Mouse (Mus musculus) heart, embryonic 15.5 days (tissue): Measurements from ENCODE around the gene Crtap. TPM values are rescaled to one million over a fixed set of nuclear protein-coding genes. Genes with fewer than 3 reads are reported as not detected.
"Not testable (repeated sequence)": the region's sequence is repeated elsewhere in the genome, so short reads cannot be mapped to it uniquely, and the experiment has no call there.

Experiments
- ATAC-seq: fragments of 200-750 bp; cut with Nextera tagmentation; replicated peaks from 2 replicates; pipeline ENCODE4 v1.8.0; 2017; ENCODE audit warnings: low read depth, moderate TSS enrichment; ENCODE audit not compliant: insufficient number of reproducible peaks, insufficient read depth, low FRiP score
- H3K27ac ChIP-seq: fragments of 300-500 bp; sonication (generic); 2 replicates; pipeline ENCODE4 v1.5.1; 2015; ENCODE audit warnings: mild to moderate bottlenecking, inconsistent platforms
- H3K27me3 ChIP-seq: fragments of 300-500 bp; sonication (generic); 2 replicates; pipeline ENCODE4 v1.6.1; 2015; ENCODE audit warnings: inconsistent platforms
- H3K36me3 ChIP-seq: fragments of 300-500 bp; sonication (generic); 2 replicates; pipeline ENCODE4 v1.6.1; 2015; ENCODE audit warnings: mild to moderate bottlenecking, inconsistent platforms
- H3K4me1 ChIP-seq: fragments of 300-500 bp; sonication (generic); replicated peaks from 2 replicates; pipeline ENCODE4 v1.6.1; 2015; ENCODE audit warnings: inconsistent platforms
- H3K4me2 ChIP-seq: fragments of 300-500 bp; sonication (generic); 2 replicates; pipeline ENCODE4 v1.6.1; 2015; ENCODE audit warnings: inconsistent platforms, mild to moderate bottlenecking, moderate library complexity
- H3K4me3 ChIP-seq: fragments of 300-500 bp; sonication (generic); 2 replicates; pipeline ENCODE4 v1.5.1; 2015; ENCODE audit warnings: mild to moderate bottlenecking, inconsistent platforms
- H3K9ac ChIP-seq: fragments of 300-500 bp; sonication (generic); 2 replicates; pipeline ENCODE4 v1.6.1; 2015; ENCODE audit warnings: mild to moderate bottlenecking, inconsistent platforms
- H3K9me3 ChIP-seq: fragments of 300-500 bp; sonication (generic); replicated peaks from 2 replicates; pipeline ENCODE4 v1.6.1; 2016; ENCODE audit warnings: inconsistent platforms
- WGBS: fragments of 180-500 bp; shearing (Covaris S2); methylation state at CpG from one replicate; pipeline ENCODE4 v1.1.7; 2015; ENCODE audit warnings: mixed read lengths; 5-methylcytosine and 5-hydroxymethylcytosine counted together
- polyA plus RNA-seq: library from polyadenylated mRNA; unstranded; fragments of >200 nt; fragmentation: Nextera tagmentation; extraction: Ambion mirVana; gene quantifications from 2 replicates; pipeline ENCODE4 v1.2.1, GENCODE M21; 2015

Crtap gene
- polyA plus RNA-seq, 1 experiment from 2014 or later = 126 TPM

DNA sequence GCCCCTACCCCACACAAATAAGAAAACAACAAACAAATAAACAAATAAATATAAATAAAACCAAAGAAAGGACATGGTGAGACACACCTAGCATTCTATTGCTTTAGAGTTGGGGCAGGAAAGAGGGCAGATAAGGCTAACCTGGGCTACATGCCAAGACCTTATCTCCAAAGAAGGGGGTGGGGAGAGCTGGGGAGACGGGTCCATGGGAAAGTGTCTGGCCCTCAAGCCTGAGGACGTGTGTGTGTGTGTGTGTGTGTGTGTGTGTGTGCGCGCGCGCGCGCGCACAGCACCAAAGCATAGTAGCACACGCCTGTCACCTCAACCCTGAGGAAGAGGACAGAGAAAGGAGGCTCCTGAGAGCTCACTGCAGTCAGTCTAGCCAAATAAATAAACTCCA, 13.3 kb downstream of the Crtap start:
- Histone ChIP-seq H3K9me3 (no peaks in the 10 kb centered on the region), H3K4me1 (peaks cover 11% of the 10 kb centered on the region), H3K36me3 (peaks cover 29% of the 10 kb centered on the region), H3K27ac (no peak overlapping the region), H3K4me2 (no peak overlapping the region), H3K9ac (no peak overlapping the region), H3K4me3 (no peak overlapping the region), H3K27me3 (no peaks in the 10 kb centered on the region)
- WGBS = 52% methylated on average over 10 of the region's 10 CpGs
- ATAC-seq = peak; percentile 45; the same call in 1 of the 2 replicates

DNA sequence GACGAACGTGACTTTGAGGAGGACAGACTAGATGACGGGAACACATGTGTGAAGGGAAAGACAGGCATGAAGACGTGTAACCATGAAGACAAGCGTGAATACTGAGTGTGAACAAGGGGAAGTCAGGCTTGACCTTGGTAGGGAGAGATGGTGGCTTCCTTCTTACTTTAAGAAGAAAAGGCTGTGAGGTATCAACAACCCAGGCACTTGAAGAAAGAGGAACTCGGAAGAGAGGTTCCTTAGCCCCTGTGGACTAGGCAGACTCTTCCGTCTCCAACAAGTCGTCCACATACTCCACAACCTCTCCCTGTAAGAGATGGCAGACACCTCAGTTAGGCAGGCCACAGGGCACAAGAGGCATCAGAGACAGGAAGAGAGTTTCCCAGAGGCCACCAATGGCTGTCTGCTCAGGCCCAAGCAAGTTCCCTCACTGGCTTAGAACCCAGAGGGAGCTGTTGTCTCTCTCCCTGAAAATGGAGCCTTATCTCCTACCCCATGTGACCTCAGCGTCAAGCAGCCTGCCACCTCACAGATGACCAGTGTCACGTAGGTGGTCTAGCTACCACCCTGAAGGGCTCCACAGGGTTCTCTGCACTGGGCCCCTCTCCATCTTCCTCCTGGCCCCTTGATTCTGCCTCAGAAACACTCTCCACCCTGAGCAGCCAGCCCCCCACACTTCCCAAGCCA, 15.1 kb downstream of the Crtap start:
- H3K36me3 ChIP-seq = peaks cover 26% of the 10 kb centered on the region
- H3K9me3 ChIP-seq = no peaks in the 10 kb centered on the region
- H3K9ac ChIP-seq = no peak overlapping the region
- H3K4me3 ChIP-seq = no peak overlapping the region
- H3K4me1 ChIP-seq = peaks cover 11% of the 10 kb centered on the region
- 0 out of 2 replicates have a peak, but pooled peaks have one; percentile 18 for ATAC-seq
- WGBS = 84% methylated on average over 10 of the region's 10 CpGs
- no peak overlapping the region for H3K27ac ChIP-seq
- H3K27me3 ChIP-seq = no peaks in the 10 kb centered on the region
- no peak overlapping the region for H3K4me2 ChIP-seq

DNA sequence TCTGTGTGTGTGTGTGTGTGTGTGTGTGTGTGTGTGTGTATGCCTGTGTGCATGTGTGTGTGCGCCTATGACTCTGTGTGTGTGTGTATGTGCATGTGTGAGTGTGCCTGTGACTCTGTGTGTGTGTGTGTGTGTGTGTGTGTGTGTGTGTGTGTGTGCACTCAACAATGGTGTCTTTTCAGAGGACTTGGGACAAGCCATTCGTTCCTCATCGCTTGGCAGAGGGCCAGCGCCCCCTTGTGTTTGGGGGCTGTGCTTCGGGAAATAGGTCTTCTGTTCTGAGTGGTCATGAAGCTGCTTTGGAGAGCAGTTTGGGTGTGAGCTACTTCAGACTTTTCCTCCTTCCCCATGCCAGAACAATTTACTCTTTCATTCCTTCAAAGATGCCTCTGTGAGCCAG, 18.8 kb downstream of the Crtap start:
- not testable (repeated sequence) for H3K9ac ChIP-seq

DNA sequence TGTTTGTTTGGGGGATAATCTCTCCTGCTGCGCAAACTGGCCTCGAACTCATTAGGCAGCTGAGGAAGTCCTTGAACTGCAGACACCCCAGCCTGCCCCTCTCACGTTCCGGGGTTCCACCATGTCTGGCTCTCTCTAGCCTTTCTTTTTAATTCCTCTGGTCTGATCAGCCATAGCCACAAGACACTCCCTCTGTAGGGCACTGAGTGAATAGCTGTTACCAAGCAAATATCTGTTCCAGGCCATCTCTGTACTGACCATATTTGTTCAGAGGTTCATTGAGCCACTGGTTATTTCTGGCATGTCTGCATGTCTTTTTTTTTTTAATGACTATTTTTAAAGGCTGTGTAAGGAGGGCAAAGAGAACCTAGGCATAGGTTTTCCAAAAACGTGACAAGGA, 21.1 kb downstream of the Crtap start:
- not testable (repeated sequence) for H3K4me3 ChIP-seq, H3K9me3 ChIP-seq, ATAC-seq, H3K36me3 ChIP-seq, H3K27ac ChIP-seq, H3K9ac ChIP-seq, H3K27me3 ChIP-seq, H3K4me1 ChIP-seq
- 54% methylated on average over 5 of the region's 5 CpGs for WGBS
- H3K4me2 ChIP-seq = 0 out of 2 replicates have a peak overlapping the region, but pooled peaks have one; percentile 18

More for the DNA sequence above, 18.8 kb downstream of the Crtap start:
- not testable (repeated sequence) for H3K36me3 ChIP-seq, H3K4me1 ChIP-seq, ATAC-seq, H3K27me3 ChIP-seq, H3K4me3 ChIP-seq, H3K4me2 ChIP-seq, H3K27ac ChIP-seq, H3K9me3 ChIP-seq
- WGBS = 21% methylated on average over 5 of the region's 5 CpGs

DNA sequence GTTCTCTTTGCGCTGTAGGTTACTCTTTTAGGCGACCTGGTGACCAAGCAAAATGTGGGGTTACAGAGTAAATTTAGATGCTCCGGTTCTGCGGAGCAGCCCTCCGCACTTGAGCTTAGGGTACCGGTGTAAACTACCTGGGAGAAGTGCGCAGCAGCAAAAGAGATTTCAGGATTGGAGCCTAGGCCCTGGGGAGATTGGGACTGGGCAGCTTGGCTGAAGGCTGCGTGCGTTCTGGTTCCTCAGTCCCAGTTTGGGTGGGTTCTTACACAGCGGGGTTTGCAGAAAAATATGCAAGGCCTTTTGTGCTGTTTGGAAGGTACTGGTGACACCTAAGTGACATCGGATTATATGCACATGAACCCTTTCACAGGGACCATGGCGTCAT, 22.0 kb downstream of the Crtap start:
- H3K27ac ChIP-seq = peak overlapping the region; percentile 69
- peak overlapping the region; percentile 63 for H3K9ac ChIP-seq
- peaks cover 4% of the 10 kb centered on the region; the same call in 1 of the 2 replicates for H3K27me3 ChIP-seq
- 14% methylated on average over 12 of the region's 12 CpGs for WGBS
- peak overlapping the region; percentile 61 for H3K4me3 ChIP-seq
- H3K9me3 ChIP-seq = no peaks in the 10 kb centered on the region
- ATAC-seq = 0 out of 2 replicates have a peak, but pooled peaks have one; percentile 29
- H3K36me3 ChIP-seq = 0 out of 2 replicates have a peak, but pooled peaks cover 5% of the 10 kb centered on the region
- H3K4me2 ChIP-seq = peak overlapping the region; percentile 92
- peaks cover 8% of the 10 kb centered on the region for H3K4me1 ChIP-seq

DNA sequence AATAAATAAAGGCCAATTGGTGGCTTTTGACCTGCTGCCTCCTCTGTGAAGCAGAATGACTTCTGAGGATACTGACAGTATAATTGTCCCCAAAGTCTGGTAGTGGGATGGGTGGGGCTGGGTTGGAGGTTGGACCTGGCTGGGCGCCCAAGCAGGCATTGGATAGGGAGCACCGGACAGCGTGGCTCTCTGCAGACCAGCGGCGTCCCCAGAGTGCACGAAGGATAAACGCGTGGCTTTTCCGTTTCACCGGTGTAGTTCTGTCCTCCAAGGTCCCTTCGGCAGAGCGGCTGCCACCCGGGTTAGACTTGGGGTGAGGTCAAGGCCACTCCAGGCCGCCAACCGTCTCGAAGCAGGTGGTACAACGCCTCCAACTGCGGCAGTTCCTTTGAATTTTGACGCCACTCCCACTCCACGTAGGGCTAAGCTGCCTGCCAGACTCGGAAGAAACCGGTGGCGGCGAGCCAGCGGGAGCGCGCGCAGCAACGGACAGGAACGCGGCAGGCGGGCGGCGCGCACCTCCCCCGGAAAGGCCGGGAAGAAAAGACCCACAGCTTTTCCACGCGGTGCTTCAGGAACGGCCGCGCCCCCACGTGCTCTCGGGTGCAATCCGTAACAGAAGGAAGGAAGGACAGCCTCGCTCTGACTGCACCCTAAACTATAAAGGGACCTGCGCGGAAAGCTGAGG, 22.5 kb downstream of the Crtap start:
- H3K4me3 ChIP-seq = peak overlapping the region; percentile 61
- no peaks in the 10 kb centered on the region for H3K9me3 ChIP-seq
- H3K9ac ChIP-seq = peak overlapping the region; percentile 63
- ATAC-seq = peak; percentile 87
- peaks cover 4% of the 10 kb centered on the region; the same call in 1 of the 2 replicates for H3K27me3 ChIP-seq
- peak overlapping the region; percentile 69 for H3K27ac ChIP-seq
- peak overlapping the region; percentile 92 for H3K4me2 ChIP-seq
- no peaks in the 10 kb centered on the region for H3K36me3 ChIP-seq
- under 1% methylated on average over 48 of the region's 48 CpGs for WGBS
- peaks cover 8% of the 10 kb centered on the region for H3K4me1 ChIP-seq

DNA sequence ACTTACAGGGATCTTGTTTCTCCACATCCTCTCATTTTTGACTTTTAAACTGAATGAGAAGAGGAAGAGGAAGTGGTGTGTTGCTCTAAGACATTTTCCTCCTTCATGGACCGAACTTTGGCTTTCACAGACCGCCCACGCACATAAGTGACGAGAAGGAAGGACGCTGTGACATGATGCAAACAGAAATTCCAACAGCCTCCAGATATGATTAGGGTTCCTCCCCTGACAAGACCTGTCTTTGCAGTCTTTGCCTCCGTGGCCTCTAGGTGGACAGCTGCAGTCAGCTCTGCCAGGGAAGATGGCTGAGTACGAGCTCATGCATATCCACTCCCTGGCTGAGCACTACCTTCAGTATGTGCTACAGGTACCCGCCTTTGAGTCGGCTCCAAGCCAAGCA, 60.6 kb downstream of the Crtap start, which contains the start of gene Bcl2a1c:
Gene Bcl2a1c (plus strand): TSS at position 281 of the 400 bp plus-strand sequence.
- H3K9me3 ChIP-seq, H3K27me3 ChIP-seq: not testable (repeated sequence)
- 44% methylated on average over 9 of the region's 9 CpGs for WGBS

DNA sequence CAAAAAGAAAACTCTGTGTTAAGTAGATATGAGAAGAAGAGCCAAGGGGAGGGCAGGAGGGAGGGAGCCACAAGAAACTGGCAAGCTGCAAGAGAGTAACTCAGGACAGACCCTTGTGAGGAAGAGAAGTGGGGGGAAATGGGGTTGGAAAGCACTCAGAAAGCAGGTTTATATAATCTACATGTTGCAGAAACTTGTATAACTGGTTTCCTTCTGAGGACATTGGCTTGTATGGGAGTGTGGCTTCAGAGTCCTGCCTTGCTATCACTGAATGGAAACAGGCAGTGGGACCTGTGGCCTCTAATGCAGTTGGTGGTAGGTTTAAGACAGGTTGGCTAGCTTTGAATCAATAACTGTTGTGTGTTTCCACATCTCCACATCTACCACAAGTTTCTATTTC, 62.1 kb downstream of the Crtap start:
- H3K9me3 ChIP-seq, H3K4me1 ChIP-seq, H3K9ac ChIP-seq, H3K4me3 ChIP-seq, H3K36me3 ChIP-seq, ATAC-seq, H3K27ac ChIP-seq, H3K4me2 ChIP-seq, H3K27me3 ChIP-seq: not testable (repeated sequence)

More for the DNA sequence above, 60.6 kb downstream of the Crtap start, which contains the start of gene Bcl2a1c:
- not testable (repeated sequence) for H3K36me3 ChIP-seq, H3K9ac ChIP-seq, H3K4me1 ChIP-seq, H3K27ac ChIP-seq, ATAC-seq, H3K4me2 ChIP-seq, H3K4me3 ChIP-seq

DNA sequence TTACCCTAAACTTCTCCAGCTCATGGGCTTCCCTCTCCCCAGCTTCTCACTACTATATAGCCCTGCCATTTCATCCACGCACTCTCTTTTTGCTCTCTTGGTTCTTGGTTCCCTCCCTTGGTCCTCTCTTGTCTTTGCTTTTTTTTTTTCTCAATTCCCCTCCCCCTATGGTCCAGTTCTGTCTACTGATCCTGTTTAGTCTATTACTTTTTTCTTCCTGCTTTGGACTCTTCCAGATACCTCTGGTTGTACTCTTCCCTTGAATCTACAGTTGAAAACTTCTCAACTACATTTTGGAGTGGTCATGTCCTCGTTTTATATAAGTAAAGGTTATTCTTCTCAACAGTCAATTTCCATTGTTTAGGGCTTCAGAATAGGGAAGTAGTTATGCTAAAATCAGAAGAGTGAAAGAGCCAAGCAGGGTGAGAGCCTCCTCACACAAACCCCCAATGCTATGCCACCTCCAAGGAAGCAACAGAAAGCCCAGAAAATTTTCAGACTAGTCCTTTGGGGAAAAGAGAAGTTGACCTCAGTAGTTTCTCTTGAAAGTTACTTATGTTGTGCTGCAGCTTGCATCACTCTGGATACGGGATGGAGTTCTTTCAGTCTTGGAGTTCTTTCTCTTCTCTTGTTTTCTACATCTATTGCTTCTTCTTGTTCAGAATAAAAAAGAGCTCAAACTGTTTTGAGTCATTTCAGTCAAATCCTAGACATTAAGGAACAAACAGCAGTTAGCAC, 64.3 kb downstream of the Crtap start:
- Histone ChIP-seq H3K9ac (no peak overlapping the region), H3K4me2 (no peak overlapping the region), H3K27me3 (no peaks in the 10 kb centered on the region), H3K27ac (no peak overlapping the region), H3K4me1 (no peaks in the 10 kb centered on the region), H3K36me3 (no peaks in the 10 kb centered on the region), H3K4me3 (no peak overlapping the region), H3K9me3 (no peaks in the 10 kb centered on the region)
- ATAC-seq = no peak
- 61% methylated on average over 3 of the region's 3 CpGs for WGBS
